Mouse (Mus musculus) myocyte (in vitro differentiated cells): ENCODE measurements around the gene Tctn1. TPM values are rescaled to one million over a fixed set of nuclear protein-coding genes. Genes with fewer than 3 reads are reported as not detected.
"Not testable (repeated sequence)": the region's sequence is repeated elsewhere in the genome, so short reads cannot be mapped to it uniquely, and the experiment has no call there.

Experiments used
- H3K27me3 ChIP-seq: one replicate; pipeline ENCODE4 v1.6.1; 2011; ENCODE audit not compliant: control insufficient read depth, insufficient read depth, insufficient read length
- H3K36me3 ChIP-seq: one replicate; pipeline ENCODE4 v1.6.1; 2011; ENCODE audit not compliant: control insufficient read depth, insufficient read depth
- H3K4me2 ChIP-seq: one replicate; pipeline ENCODE4 v1.6.1; 2011; ENCODE audit warnings: low read depth, control low read depth
- H3K4me3 ChIP-seq: one replicate; pipeline ENCODE4 v1.5.1; 2011; ENCODE audit warnings: mild to moderate bottlenecking, control low read depth, moderate library complexity
- H3K79me2 ChIP-seq: one replicate; pipeline ENCODE4 v1.6.1; 2011; ENCODE audit not compliant: control insufficient read depth, insufficient read depth
- H3ac ChIP-seq: one replicate; pipeline ENCODE4 v1.6.1; 2011; ENCODE audit not compliant: control insufficient read depth, insufficient read length
- CEBPB ChIP-seq: IDR thresholded peaks from 2 replicates; pipeline ENCODE4 v1.6.1; 2011; ENCODE audit warnings: mild to moderate bottlenecking, moderate library complexity; ENCODE audit not compliant: poor library complexity, insufficient read depth, severe bottlenecking
- E2F4 ChIP-seq: IDR thresholded peaks from one replicate; pipeline ENCODE4 v1.6.1; 2011; ENCODE audit warnings: mild to moderate bottlenecking, control low read depth, moderate library complexity; ENCODE audit not compliant: insufficient read depth
- MAX ChIP-seq: IDR thresholded peaks from one replicate; pipeline ENCODE4 v1.6.1; 2011; ENCODE audit warnings: low read depth, mild to moderate bottlenecking, control low read depth
- MYOD1 ChIP-seq, 3 experiments: IDR thresholded peaks; one replicate each; pipeline ENCODE4 v1.6.1; 2011; ENCODE audit warnings: control low read depth in 2 of 3, low read depth in 2 of 3, mild to moderate bottlenecking in 2 of 3, moderate library complexity in 1 of 3; ENCODE audit not compliant: insufficient read length in 2 of 3, control insufficient read depth in 1 of 3
- MYOG ChIP-seq, 3 experiments: IDR thresholded peaks; one replicate each; pipeline ENCODE4 v1.6.1; 2011; ENCODE audit warnings: control low read depth in 2 of 3, low read depth in 2 of 3, mild to moderate bottlenecking in 2 of 3; ENCODE audit not compliant: insufficient read length in 2 of 3, control insufficient read depth in 1 of 3, insufficient read depth in 1 of 3
- POLR2A ChIP-seq: IDR thresholded peaks from one replicate; pipeline ENCODE4 v1.6.1; 2011; ENCODE audit warnings: low read depth, mild to moderate bottlenecking, control low read depth, moderate library complexity; ENCODE audit not compliant: insufficient read length
- POLR2AphosphoS2 ChIP-seq: IDR thresholded peaks from one replicate; pipeline ENCODE4 v1.6.1; 2011; ENCODE audit warnings: low read depth, control low read depth; ENCODE audit not compliant: insufficient read length
- REST ChIP-seq: IDR thresholded peaks from one replicate; pipeline ENCODE4 v1.6.1; 2011; ENCODE audit warnings: mild to moderate bottlenecking, control low read depth, moderate library complexity; ENCODE audit not compliant: insufficient read depth, insufficient read length
- SRF ChIP-seq: IDR thresholded peaks from one replicate; pipeline ENCODE4 v1.6.1; 2011; ENCODE audit warnings: low read depth; ENCODE audit not compliant: control insufficient read depth, insufficient read length
- TCF12 ChIP-seq: IDR thresholded peaks from one replicate; pipeline ENCODE4 v1.6.1; 2011; ENCODE audit warnings: mild to moderate bottlenecking, control low read depth; ENCODE audit not compliant: poor library complexity, insufficient read depth, severe bottlenecking
- TCF3 ChIP-seq: IDR thresholded peaks from one replicate; pipeline ENCODE4 v1.6.1; 2011; ENCODE audit warnings: low read depth, control low read depth; ENCODE audit not compliant: insufficient read length
- USF1 ChIP-seq: IDR thresholded peaks from one replicate; pipeline ENCODE4 v1.6.1; 2011; ENCODE audit warnings: low read depth, mild to moderate bottlenecking, control low read depth, moderate library complexity
- polyA plus RNA-seq: library from polyadenylated mRNA; unstranded; fragments of >200 nt; fragmentation: generic; extraction: Trizol; gene quantifications from one replicate; pipeline ENCODE4 v1.2.1, GENCODE M21; 2012; ENCODE audit warnings: missing spikeins

Tctn1 gene
- polyA plus RNA-seq, 1 experiment: 4.7 TPM

DNA sequence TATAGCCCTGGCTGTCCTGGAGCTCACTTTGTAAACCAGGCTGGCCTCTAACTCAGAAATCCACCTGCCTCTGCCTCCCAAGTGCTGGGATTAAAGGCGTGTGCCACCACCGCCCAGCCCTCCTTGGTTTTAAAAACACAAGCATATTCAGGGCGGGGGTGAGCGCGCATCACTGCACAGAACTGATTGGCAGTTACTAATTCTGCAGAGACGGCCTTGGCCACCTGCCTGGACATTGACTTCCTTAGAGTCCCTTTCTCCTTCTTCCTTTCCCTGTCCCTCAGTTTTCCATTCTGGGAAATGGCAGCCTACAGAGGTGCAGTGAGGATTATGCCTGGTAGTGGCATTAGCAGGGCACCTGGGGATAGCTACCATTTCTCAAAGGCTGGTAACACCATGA lies 46.6 kb downstream of the Tctn1 start:
- no peak overlapping the region for H3K4me3 ChIP-seq
- no peak overlapping the region for H3ac ChIP-seq
- peaks cover 52% of the 10 kb centered on the region for H3K27me3 ChIP-seq
- H3K4me2 ChIP-seq: no peak overlapping the region
- no peaks in the 10 kb centered on the region for H3K79me2 ChIP-seq
- H3K36me3 ChIP-seq: no peaks in the 10 kb centered on the region
- TF ChIP-seq TCF3 (no peak), SRF (no peak), E2F4 (no peak), MYOG (IDR thresholded peaks at IDR 0.05; ENCODE audit: control insufficient read depth in 1 of 3, insufficient read depth in 1 of 3, insufficient read length in 2 of 3, low read depth in 2 of 3) (no peak), REST (no peak), TCF12 (no peak), USF1 (no peak), MYOD1 (IDR thresholded peaks at IDR 0.05; ENCODE audit: control insufficient read depth in 1 of 3, insufficient read length in 2 of 3, low read depth in 2 of 3) (no peak), CEBPB (no peak), POLR2AphosphoS2 (no peak), MAX (no peak), POLR2A (no peak)

DNA sequence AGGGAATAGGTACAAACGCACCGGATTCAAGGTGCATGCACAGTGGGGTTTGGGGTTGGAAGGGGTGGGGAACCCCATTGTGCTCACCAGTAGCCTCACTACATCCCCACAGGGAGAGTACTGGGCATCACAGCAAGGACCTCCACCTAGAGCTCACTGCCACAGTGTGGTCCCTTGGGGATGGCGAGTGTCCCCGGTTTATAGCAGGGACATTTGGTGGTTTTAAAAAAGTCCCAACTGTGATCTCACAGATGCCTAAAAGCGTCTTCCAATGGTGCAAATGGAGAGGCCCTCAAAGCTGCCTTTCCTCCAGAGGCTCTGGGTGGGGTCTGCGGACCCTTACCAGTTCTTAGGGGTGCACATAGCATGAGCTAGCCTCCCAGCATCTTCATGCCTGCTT lies 50.4 kb downstream of the Tctn1 start:
- no peaks in the 10 kb centered on the region for H3K36me3 ChIP-seq
- no peak overlapping the region for H3K4me3 ChIP-seq

DNA sequence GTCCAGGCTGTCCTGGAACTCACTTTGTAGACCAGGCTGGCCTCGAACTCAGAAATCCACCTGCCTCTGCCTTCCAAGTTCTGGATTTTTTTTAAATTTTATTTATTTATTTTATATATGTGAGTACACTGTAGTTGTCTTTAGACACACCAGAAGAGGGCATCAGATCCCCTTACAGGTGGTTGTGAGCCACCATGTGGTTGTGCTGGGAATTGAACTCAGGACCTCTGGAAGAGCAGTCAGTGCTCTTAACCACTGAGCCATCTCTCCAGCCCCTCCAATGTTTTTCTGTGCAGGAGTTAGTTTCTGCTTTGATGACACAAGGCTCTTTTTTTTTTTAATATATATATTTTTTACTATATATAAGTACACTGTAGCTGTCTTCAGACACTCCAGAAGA lies 51.4 kb downstream of the Tctn1 start:
- H3K36me3 ChIP-seq, H3K4me3 ChIP-seq, H3ac ChIP-seq, H3K79me2 ChIP-seq, H3K4me2 ChIP-seq: not testable (repeated sequence)
- H3K27me3 ChIP-seq: peaks cover 50% of the 10 kb centered on the region

More for the DNA sequence above, 50.4 kb downstream of the Tctn1 start:
- Histone ChIP-seq H3ac (no peak overlapping the region), H3K4me2 (no peak overlapping the region), H3K27me3 (peaks cover 44% of the 10 kb centered on the region), H3K79me2 (no peaks in the 10 kb centered on the region)
- TF ChIP-seq MAX (no peak), E2F4 (no peak), MYOD1 (IDR thresholded peaks at IDR 0.05; ENCODE audit: control insufficient read depth in 1 of 3, insufficient read length in 2 of 3, low read depth in 2 of 3) (no peak), TCF3 (no peak), CEBPB (no peak), SRF (no peak), MYOG (IDR thresholded peaks at IDR 0.05; ENCODE audit: control insufficient read depth in 1 of 3, insufficient read depth in 1 of 3, insufficient read length in 2 of 3, low read depth in 2 of 3) (no peak)

DNA sequence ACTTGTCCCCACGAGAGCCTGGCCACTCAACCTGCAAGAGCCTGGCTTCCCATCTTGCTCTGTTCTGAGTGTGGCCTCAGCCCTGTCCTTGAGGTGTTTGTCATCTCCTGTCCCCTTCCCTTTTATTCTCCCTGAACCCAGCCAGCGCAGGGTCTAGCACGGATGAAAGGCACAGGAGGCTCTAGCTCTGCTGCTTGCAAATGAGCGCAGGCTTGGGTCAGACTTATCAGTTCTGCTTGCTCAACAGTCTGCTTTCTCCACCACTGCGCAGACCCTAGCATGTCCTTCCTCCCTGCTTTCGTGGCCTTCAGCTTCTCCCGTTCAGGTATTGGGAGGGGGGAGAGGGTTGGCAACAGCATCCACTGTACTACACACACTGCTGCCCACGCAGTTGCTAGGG lies 52.1 kb downstream of the Tctn1 start:
- Histone ChIP-seq H3K79me2 (no peaks in the 10 kb centered on the region), H3K4me2 (no peak overlapping the region), H3K36me3 (no peaks in the 10 kb centered on the region), H3ac (no peak overlapping the region), H3K27me3 (peaks cover 54% of the 10 kb centered on the region), H3K4me3 (no peak overlapping the region)
- TF ChIP-seq POLR2AphosphoS2 (no peak), SRF (no peak), TCF3 (no peak), MYOD1 (IDR thresholded peaks at IDR 0.05; ENCODE audit: control insufficient read depth in 1 of 3, insufficient read length in 2 of 3, low read depth in 2 of 3) (no peak), E2F4 (no peak), POLR2A (no peak), USF1 (no peak), TCF12 (no peak), CEBPB (no peak), MAX (no peak)

DNA sequence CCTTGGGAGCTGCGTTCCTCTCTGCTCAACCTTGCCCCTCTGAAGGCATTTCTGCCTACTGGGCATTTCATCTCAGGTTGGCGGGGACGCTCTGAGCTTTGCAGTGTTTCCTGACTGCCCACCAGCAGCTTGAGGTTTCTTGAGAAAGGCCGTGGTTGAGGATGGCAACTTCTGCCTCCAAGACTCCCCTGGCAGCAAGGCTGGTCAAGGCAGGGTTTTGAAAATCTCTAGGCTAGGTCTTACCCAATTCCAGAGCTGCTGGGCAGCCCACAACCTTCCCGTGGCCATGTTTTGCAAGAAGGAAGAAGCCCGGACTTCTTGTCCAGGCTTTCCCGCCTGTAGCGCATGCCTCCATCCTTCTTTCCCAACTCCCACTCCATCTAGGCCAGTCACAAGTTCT lies 53.4 kb downstream of the Tctn1 start:
- H3K79me2 ChIP-seq: no peaks in the 10 kb centered on the region
- no peak overlapping the region for H3K4me2 ChIP-seq
- H3K36me3 ChIP-seq: no peaks in the 10 kb centered on the region
- H3K4me3 ChIP-seq: no peak overlapping the region
- TF ChIP-seq POLR2AphosphoS2: no peak
- TF ChIP-seq SRF: no peak
- TF ChIP-seq MYOD1 (IDR thresholded peaks at IDR 0.05; ENCODE audit: control insufficient read depth in 1 of 3, insufficient read length in 2 of 3, low read depth in 2 of 3): no peak
- TF ChIP-seq TCF3: no peak
- no peak for TF ChIP-seq USF1
- TF ChIP-seq TCF12: no peak
- TF ChIP-seq MYOG (IDR thresholded peaks at IDR 0.05; ENCODE audit: control insufficient read depth in 1 of 3, insufficient read depth in 1 of 3, insufficient read length in 2 of 3, low read depth in 2 of 3): no peak
- TF ChIP-seq E2F4: no peak
- H3K27me3 ChIP-seq: peaks cover 49% of the 10 kb centered on the region
- H3ac ChIP-seq: no peak overlapping the region
